Mouse (Mus musculus) kidney, adult 8-10 months (tissue): Measurements from ENCODE around the gene 2810006K23Rik.
"Not testable (repeated sequence)": the region's sequence is repeated elsewhere in the genome, so short reads cannot be mapped to it uniquely, and the experiment has no call there.

Experiments
- DNase-seq, 2 experiments: peaks; one replicate each; pipeline ENCODE4 v3.0.0; 2022

Gene 2810006K23Rik

GRCm38 (mm10) chr5:124327510-124328364 is at the start of gene 2810006K23Rik, which contains the start of gene Mphosph9:
Gene 2810006K23Rik, plus strand, starts transcription at chr5:124328089.
Gene Mphosph9, minus strand, starts transcription at chr5:124327972.
- DNase-seq, result peak; percentile 99 to 100

DNA sequence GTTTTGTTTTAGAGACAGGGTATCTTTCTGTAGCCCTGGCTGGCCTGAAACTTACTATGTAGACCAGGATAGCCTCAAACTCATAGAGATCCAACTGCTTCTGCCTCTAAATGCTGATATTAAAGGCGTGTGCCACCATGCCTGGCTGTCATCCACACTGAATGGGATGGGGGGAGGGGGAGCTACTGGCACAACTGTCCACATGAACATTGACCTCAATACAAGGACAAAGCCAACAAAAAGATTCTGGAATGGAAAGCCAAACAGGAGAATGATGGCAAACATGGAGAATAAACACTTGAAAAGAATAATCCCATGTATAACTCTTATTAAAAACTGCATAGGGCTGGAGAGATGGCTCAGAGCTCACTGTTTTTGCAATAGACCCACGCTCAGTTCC is 45.0 kb upstream of the 2810006K23Rik start:
- no peak for DNase-seq

- peak in 1 of 2 experiments; percentile 16 for DNase-seq
These were observed 43.6 kb upstream of the 2810006K23Rik start for GRCm38 (mm10) chr5:124284330-124284729.

GRCm38 (mm10) chr5:124287616-124288247 is 40.2 kb upstream of the 2810006K23Rik start:
- no peak for DNase-seq

GRCm38 (mm10) chr5:124290216-124290615 is 37.7 kb upstream of the 2810006K23Rik start:
- DNase-seq, result no peak

DNA sequence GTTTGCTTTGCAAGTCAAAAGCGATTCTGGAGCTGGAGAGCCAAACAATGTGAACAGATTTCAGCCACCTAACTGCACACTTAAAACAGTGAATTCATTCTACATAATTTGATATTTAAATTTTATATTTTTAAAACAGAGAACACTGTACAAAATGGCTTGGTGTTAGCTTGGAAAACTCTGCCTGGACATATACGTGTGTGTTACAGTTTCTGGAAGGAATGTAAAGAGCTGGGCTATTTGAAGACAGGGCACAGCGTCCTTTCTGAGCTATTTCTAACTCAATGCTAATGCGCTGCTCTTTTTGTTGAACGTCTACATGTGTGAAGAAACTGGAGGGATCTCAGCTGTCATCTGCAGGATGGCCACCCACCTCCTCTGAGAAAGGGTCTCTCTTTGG is 33.9 kb upstream of the 2810006K23Rik start:
- DNase-seq, result no peak

- no peak for DNase-seq
These were observed 31.4 kb upstream of the 2810006K23Rik start for GRCm38 (mm10) chr5:124296475-124296874.

- not testable (repeated sequence) for DNase-seq
These were observed 28.6 kb upstream of the 2810006K23Rik start for GRCm38 (mm10) chr5:124299307-124299706.

DNA sequence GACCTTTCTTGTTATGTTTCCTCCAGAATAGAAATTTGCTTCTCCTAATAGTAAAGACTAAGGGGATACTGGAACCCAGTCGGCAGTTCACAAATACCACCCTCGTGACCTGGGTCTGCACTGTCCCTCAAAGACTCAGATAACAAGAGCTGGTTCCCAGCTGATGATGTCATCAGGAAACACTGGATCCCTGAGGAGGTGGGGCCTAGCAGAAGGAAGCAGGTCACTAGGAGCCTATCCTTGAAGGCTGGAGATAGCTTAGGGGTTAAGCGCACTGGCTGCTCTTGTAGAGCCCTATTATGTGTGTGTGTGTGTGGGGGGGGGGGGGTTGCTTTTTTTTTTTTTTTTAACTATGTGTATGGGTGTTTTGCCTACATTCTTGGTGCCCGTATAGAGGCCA is 27.8 kb upstream of the 2810006K23Rik start:
- DNase-seq, result no peak

DNA sequence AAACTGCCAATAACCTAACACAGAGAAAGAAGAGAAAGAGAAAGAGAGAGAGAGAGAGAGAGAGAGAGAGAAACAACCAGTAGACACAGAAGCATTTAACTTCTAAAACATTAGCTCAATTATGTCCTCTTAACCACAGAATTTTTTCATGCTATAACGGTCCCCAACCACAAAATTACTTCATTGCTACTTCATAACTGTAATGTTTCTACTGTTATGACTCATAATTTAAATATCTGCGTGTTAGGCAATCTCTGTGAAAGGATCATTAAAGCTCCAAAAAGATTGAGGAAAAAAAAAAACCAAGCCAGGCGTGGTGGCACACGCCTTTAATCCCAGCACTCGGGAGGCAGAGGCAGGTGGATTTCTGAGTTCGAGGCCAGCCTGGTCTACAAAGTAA is 25.0 kb upstream of the 2810006K23Rik start:
- DNase-seq, result not testable (repeated sequence)

- DNase-seq, result no peak
These were observed 18.7 kb upstream of the 2810006K23Rik start for GRCm38 (mm10) chr5:124309155-124309554.

DNA sequence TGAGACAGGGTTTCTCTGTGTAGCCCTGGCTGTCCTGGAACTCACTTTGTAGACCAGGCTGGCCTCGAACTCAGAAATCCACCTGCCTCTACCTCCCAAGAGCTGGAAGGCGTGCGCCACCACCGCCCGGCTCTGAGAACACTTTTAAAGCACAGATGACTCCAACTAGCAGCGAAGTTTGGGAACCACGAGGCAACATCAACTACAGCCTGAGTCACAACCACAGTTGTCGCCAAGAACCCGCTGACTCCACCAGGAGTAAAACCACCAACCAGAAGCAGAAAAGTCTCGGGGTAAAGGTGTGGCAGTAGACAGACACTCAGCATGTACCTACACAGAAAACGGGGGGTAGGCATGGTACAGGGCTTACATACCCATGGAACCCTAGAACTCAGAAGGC is 17.8 kb upstream of the 2810006K23Rik start:
- no peak for DNase-seq

DNA sequence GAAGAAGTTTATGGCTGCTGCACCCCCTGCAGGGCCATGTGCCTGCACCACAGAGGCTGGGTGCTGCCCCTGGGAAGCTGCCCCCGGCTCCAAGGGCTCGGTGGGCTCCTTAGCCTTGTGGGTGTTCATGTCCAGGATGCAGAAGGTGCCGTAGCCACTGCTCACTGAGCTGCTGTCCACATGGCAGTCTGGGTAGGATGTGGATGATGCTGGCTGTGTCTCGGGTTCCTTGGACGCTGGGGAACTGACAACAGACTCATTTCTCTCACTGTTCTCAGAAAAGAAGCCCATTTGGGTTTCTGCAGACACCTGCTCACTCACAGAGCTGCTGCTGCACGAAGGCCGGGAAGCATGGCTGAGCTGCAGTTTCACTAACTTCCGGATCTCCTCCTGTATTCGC is 12.4 kb upstream of the 2810006K23Rik start:
- no peak for DNase-seq

DNA sequence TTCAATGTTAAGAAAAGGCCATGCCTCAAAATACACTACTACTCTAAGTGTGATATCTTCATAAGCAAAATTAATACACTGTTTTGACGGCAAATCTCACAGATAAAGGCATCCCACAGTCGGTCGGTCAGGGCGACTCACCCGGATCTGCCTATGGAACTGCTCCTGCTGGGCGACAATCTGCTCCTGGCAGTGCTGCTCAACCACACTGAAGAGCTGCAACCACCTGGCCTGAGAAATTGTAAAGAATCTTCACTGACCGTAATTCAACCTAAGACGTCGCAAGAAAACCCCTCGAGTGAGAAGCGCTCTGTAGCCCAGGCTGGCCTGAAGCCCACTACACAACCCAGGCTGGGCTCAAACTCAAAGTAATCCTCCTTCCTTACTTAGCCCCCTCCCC is 11.9 kb upstream of the 2810006K23Rik start:
- no peak for DNase-seq

- no peak for DNase-seq
These were observed 10.2 kb upstream of the 2810006K23Rik start for GRCm38 (mm10) chr5:124317648-124318047.

DNA sequence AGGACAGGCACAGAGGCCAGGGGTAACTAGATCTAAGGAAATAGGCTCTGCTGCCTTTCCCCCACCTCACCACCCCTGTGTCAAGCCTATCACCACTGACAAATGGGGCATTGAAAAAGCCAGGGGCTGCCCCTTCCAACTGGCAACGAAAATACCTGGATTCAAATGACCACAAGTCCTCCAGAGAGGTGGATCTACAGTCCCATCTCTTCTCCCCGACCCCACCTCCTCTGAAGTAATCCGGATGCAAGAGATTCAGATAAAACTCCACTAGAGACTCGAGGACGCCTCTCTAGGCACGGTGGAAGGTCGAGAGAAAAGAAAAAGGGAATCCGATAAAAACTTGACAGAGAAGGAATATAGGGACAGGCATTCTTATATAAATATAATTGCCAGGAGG is 1.1 kb upstream of the 2810006K23Rik start:
- DNase-seq, result no peak

GRCm38 (mm10) chr5:124330086-124330485 is 2.2 kb downstream of the 2810006K23Rik start:
- no peak for DNase-seq

DNA sequence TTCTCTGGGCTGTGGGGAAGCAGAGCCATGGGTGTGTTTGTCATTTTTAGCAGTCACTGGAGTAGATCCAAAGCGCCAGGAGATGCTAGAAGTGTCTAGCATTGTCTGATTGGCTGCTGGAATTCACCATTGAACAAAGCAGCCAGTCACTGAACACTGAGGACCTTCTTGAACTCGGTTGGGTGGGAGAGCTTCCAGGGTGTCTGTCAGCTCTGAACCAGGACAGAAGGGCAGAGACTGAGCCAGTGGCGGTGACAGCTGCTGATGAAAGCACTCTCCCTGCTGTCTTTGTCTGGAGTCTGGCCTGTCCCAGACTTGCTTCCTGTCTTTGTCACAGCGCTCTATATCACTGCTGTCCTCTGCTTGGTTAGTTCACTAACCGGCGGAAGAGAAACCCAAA is 6.5 kb downstream of the 2810006K23Rik start:
- peak; percentile 51 to 57 for DNase-seq

DNA sequence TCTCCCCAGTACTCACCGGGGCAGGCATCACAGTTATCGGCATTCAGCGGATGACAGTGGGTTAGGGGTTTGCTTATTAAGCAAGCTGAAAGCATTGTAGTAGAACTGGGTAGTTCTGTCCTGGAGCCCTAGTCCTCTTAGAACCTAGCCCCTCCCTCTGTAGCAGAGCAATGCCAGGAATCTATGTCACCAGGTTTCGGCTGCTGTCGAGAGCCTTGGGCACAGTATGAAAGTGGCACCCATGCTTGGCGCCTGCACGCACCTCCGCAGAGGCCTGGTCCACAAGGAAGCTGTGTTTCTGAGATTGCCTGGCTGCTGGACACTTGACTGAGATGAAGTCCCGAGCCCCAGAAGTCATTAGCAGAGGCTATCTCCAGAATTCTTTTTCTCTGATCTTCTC is 9.2 kb downstream of the 2810006K23Rik start:
- no peak for DNase-seq

DNA sequence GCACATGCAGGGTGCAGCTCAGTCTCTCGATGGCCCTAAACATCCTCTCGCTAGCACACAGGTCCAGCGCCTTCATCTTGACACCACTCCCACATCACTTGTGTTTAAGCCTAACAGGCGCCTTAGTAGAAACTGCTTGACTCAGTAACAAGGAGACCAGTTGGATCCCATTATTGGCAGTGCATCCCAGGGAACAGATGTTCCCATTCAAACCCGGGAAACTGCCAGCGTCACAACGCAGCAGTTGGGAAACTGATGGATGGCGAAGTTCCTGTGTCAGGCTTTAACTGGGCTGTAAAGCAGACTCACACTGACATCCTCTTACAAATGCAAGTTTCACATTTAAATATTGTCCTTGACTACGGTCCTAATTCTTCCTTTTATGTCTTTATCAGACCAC is 10.0 kb downstream of the 2810006K23Rik start:
- peak; percentile 20 to 31 for DNase-seq

- no peak for DNase-seq
These were observed 10.9 kb downstream of the 2810006K23Rik start for GRCm38 (mm10) chr5:124338791-124339190.

GRCm38 (mm10) chr5:124341753-124342339 is 14.0 kb downstream of the 2810006K23Rik start:
- DNase-seq, result not testable (repeated sequence)

DNA sequence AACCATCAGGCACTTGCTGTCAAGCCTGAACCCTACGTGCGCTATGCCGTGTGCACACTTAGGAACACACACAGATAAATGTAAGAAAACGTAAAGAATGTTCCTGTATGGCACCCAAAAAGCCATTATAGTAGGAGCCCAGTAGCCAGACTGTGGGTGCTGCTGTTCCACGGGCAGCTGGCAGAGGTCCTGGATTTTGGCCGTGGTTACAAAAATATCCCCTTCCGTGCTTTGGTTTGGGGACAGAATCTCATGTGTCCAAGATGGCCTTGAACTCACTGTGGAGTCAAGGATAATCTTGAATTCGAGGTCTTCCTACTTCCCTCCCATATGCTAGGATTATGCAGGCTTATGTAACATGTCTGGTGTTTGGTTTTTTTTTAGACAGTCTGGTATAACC is 15.0 kb downstream of the 2810006K23Rik start:
- DNase-seq, result no peak

- no peak for DNase-seq
These were observed 21.3 kb downstream of the 2810006K23Rik start for GRCm38 (mm10) chr5:124349196-124349595.
